Mouse (Mus musculus): Measurements from ENCODE around the gene Crabp2.
A peak's percentile ranks its signal among the peaks of the same experiment; 100 is the strongest.
"Not testable (repeated sequence)": the region's sequence is repeated elsewhere in the genome, so short reads cannot be mapped to it uniquely, and the experiment has no call there.

The Crabp2 gene

GRCm38 (mm10) chr3:87948378-87949265 lies at the start of gene Crabp2:
Crabp2 (plus strand) TSS chr3:87948666.
- no peak for DNase-seq (ENCODE audit: low spot score in 2 of 2)

GRCm38 (mm10) chr3:87899266-87899665 lies 49.2 kb upstream of the Crabp2 start:
- DNase-seq (ENCODE audit: low spot score in 2 of 2): no peak

GRCm38 (mm10) chr3:87899776-87900175 lies 48.7 kb upstream of the Crabp2 start:
- no peak for DNase-seq (ENCODE audit: low spot score in 2 of 2)

GRCm38 (mm10) chr3:87901036-87901624 lies 47.3 kb upstream of the Crabp2 start:
- no peak for DNase-seq (ENCODE audit: low spot score in 2 of 2)

GRCm38 (mm10) chr3:87901959-87902358 lies 46.5 kb upstream of the Crabp2 start:
- not testable (repeated sequence) for DNase-seq (ENCODE audit: low spot score in 2 of 2)

GRCm38 (mm10) chr3:87903821-87904220 lies 44.6 kb upstream of the Crabp2 start:
- DNase-seq (ENCODE audit: low spot score in 2 of 2): no peak

GRCm38 (mm10) chr3:87905880-87906485 lies 42.5 kb upstream of the Crabp2 start, which contains the start of gene Hdgf:
Hdgf (plus strand) TSS chr3:87906321.
- peak; percentile 95 for DNase-seq (ENCODE audit: low spot score in 2 of 2)

GRCm38 (mm10) chr3:87906601-87906980 lies 41.9 kb upstream of the Crabp2 start:
- peak; percentile 68 for DNase-seq (ENCODE audit: low spot score in 2 of 2)

GRCm38 (mm10) chr3:87906981-87907857 lies 41.2 kb upstream of the Crabp2 start:
- DNase-seq (ENCODE audit: low spot score in 2 of 2): no peak

- DNase-seq (ENCODE audit: low spot score in 2 of 2): no peak
Observed at GRCm38 (mm10) chr3:87907906-87908305, 40.6 kb upstream of the Crabp2 start.

- no peak for DNase-seq (ENCODE audit: low spot score in 2 of 2)
Observed at GRCm38 (mm10) chr3:87909381-87909780, 39.1 kb upstream of the Crabp2 start.

- no peak for DNase-seq (ENCODE audit: low spot score in 2 of 2)
Observed at GRCm38 (mm10) chr3:87909874-87910273, 38.6 kb upstream of the Crabp2 start.

GRCm38 (mm10) chr3:87910573-87911141 lies 37.8 kb upstream of the Crabp2 start:
- peak; percentile 86 to 87 for DNase-seq (ENCODE audit: low spot score in 2 of 2)

GRCm38 (mm10) chr3:87913491-87913890 lies 35.0 kb upstream of the Crabp2 start:
- DNase-seq (ENCODE audit: low spot score in 2 of 2): no peak

GRCm38 (mm10) chr3:87913891-87914290 lies 34.6 kb upstream of the Crabp2 start:
- DNase-seq (ENCODE audit: low spot score in 2 of 2): no peak

- no peak for DNase-seq (ENCODE audit: low spot score in 2 of 2)
Observed at GRCm38 (mm10) chr3:87916990-87917389, 31.5 kb upstream of the Crabp2 start.

- no peak for DNase-seq (ENCODE audit: low spot score in 2 of 2)
Observed at GRCm38 (mm10) chr3:87918551-87918950, 29.9 kb upstream of the Crabp2 start.

- DNase-seq (ENCODE audit: low spot score in 2 of 2): peak; percentile 90
Observed at GRCm38 (mm10) chr3:87919336-87920108, 28.9 kb upstream of the Crabp2 start, which contains the start of gene Mrpl24. Mrpl24 (plus strand) TSS chr3:87919506.

GRCm38 (mm10) chr3:87920270-87920943 lies 28.1 kb upstream of the Crabp2 start:
- DNase-seq (ENCODE audit: low spot score in 2 of 2): no peak

- DNase-seq (ENCODE audit: low spot score in 2 of 2): no peak
Observed at GRCm38 (mm10) chr3:87924996-87925395, 23.5 kb upstream of the Crabp2 start.

All from heart, adult 9 months (tissue).